Mouse (Mus musculus): ENCODE results near the gene Mlxip. TPM values are rescaled to one million over a fixed set of nuclear protein-coding genes. Genes with fewer than 3 reads are reported as not detected.

Mlxip gene
- 20.7 and 21.6 TPM in 2 replicates for polyA plus RNA-seq (2016; fragmentation: Nextera tagmentation; extraction: Ambion mirVana)

- under 1% methylated on average over 50 of the region's 50 CpGs for WGBS
- Histone ChIP-seq H3K27me3 (no peaks in the 10 kb centered on the region), H3K4me3 (peak within 1 kb of the TSS; percentile 91), H3K9me3 (replicated peaks) (no peaks in the 10 kb centered on the region), H3K4me1 (peaks cover 54% of the 10 kb centered on the region), H3K9ac (peak within 1 kb of the TSS; percentile 93), H3K36me3 (no peaks in the 10 kb centered on the region), H3K4me2 (replicated peaks) (peak within 1 kb of the TSS; percentile 79), H3K27ac (peak within 1 kb of the TSS; percentile 85)
- peak; percentile 93 for ATAC-seq (ENCODE audit: low FRiP score)
These were observed at the start of gene Mlxip for GRCm38 (mm10) chr5:123394303-123394956. Gene Mlxip, plus strand, starts transcription at chr5:123394798.

- Histone ChIP-seq H3K4me2 (replicated peaks) (peak overlapping the region; percentile 91), H3K4me3 (peak overlapping the region; percentile 97), H3K27me3 (no peaks in the 10 kb centered on the region), H3K9ac (peak overlapping the region; percentile 99), H3K27ac (peak overlapping the region; percentile 100), H3K9me3 (replicated peaks) (no peaks in the 10 kb centered on the region), H3K4me1 (peaks cover 33% of the 10 kb centered on the region), H3K36me3 (no peaks in the 10 kb centered on the region)
- peak; percentile 29; the same call in 1 of the 2 replicates for ATAC-seq (ENCODE audit: low FRiP score)
- WGBS, result under 1% methylated on average over 57 of the region's 87 CpGs
These were observed 49.4 kb upstream of the Mlxip start for GRCm38 (mm10) chr5:123344963-123345852.

GRCm38 (mm10) chr5:123345853-123346654, 48.5 kb upstream of the Mlxip start:
- ATAC-seq (ENCODE audit: low FRiP score), result peak; percentile 66
- H3K27me3 ChIP-seq, result no peaks in the 10 kb centered on the region
- no peaks in the 10 kb centered on the region for H3K36me3 ChIP-seq
- WGBS, result 2% methylated on average over 22 of the region's 22 CpGs
- H3K4me1 ChIP-seq, result peaks cover 39% of the 10 kb centered on the region
- H3K4me3 ChIP-seq, result peak overlapping the region; percentile 97
- H3K9ac ChIP-seq, result peak overlapping the region; percentile 99
- peak overlapping the region; percentile 91 for H3K4me2 ChIP-seq (replicated peaks)
- no peaks in the 10 kb centered on the region for H3K9me3 ChIP-seq (replicated peaks)
- peak overlapping the region; percentile 100 for H3K27ac ChIP-seq

- no peaks in the 10 kb centered on the region for H3K27me3 ChIP-seq
- H3K4me2 ChIP-seq (replicated peaks), result peak overlapping the region; percentile 91
- 59% methylated on average over 7 of the region's 7 CpGs for WGBS
- H3K9ac ChIP-seq, result peak overlapping the region; percentile 99
- peaks cover 3% of the 10 kb centered on the region; the same call in 1 of the 2 replicates for H3K36me3 ChIP-seq
- peak overlapping the region; percentile 100 for H3K27ac ChIP-seq
- no peaks in the 10 kb centered on the region for H3K9me3 ChIP-seq (replicated peaks)
- peak overlapping the region; percentile 97 for H3K4me3 ChIP-seq
- ATAC-seq (ENCODE audit: low FRiP score), result no peak
- H3K4me1 ChIP-seq, result peaks cover 39% of the 10 kb centered on the region
These were observed 47.8 kb upstream of the Mlxip start for GRCm38 (mm10) chr5:123346701-123347270.

DNA sequence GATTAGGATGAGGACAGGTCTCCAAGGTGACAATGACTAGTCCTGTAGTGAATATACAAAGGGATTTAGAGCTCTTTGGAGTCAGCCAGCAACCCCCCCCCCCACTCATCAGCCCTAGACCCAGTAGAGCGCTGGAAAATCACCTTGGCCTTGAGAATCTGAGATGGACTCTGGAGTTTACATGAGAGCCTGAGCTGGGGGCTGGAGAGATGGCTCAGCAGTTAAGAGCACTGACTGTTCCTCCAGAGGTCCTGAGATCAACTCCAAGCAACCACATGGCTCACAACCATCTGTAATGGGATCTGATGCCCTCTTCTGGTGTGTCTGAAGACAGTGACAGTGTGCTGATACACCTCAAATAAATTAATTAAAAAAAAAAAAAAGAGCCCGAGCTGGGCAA, 46.6 kb upstream of the Mlxip start:
- H3K4me2 ChIP-seq (replicated peaks), result no peak overlapping the region
- no peaks in the 10 kb centered on the region for H3K9me3 ChIP-seq (replicated peaks)
- 88% methylated on average over 2 of the region's 2 CpGs for WGBS
- no peak overlapping the region for H3K27ac ChIP-seq
- no peaks in the 10 kb centered on the region for H3K27me3 ChIP-seq
- H3K4me3 ChIP-seq, result no peak overlapping the region
- H3K36me3 ChIP-seq, result peaks cover 11% of the 10 kb centered on the region
- no peak for ATAC-seq (ENCODE audit: low FRiP score)
- H3K9ac ChIP-seq, result no peak overlapping the region
- peaks cover 42% of the 10 kb centered on the region for H3K4me1 ChIP-seq

GRCm38 (mm10) chr5:123350386-123350785, 44.2 kb upstream of the Mlxip start:
- Histone ChIP-seq H3K4me2 (replicated peaks) (no peak overlapping the region), H3K9me3 (replicated peaks) (no peaks in the 10 kb centered on the region), H3K27ac (no peak overlapping the region), H3K27me3 (no peaks in the 10 kb centered on the region), H3K36me3 (peaks cover 19% of the 10 kb centered on the region), H3K4me1 (peaks cover 37% of the 10 kb centered on the region), H3K9ac (no peak overlapping the region), H3K4me3 (no peak overlapping the region)
- ATAC-seq (ENCODE audit: low FRiP score), result no peak
- WGBS, result 69% methylated on average over 10 of the region's 10 CpGs

DNA sequence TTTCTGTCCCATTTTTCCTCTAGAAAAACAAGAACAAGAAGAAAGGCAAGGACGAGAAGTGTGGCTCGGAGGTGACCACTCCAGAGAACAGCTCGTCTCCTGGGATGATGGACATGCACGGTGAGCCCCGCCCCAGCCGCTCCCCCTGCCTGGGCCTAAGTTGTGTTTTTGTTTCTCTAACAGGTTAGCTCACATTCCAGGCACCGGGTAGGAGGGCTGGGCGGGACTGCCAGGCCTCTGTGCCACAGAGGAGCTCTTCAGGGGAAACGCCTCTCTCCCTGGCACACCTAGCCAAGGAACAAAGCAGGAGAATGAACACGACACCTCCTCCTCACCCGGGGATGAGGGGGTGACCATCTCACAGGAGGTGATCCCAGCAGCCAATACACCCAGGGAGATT, 38.7 kb upstream of the Mlxip start:
- Histone ChIP-seq H3K9me3 (replicated peaks) (no peaks in the 10 kb centered on the region), H3K9ac (no peak overlapping the region), H3K4me1 (0 out of 2 replicates have a peak, but pooled peaks cover 3% of the 10 kb centered on the region), H3K27me3 (no peaks in the 10 kb centered on the region), H3K4me3 (no peak overlapping the region), H3K4me2 (replicated peaks) (no peak overlapping the region), H3K27ac (no peak overlapping the region), H3K36me3 (peaks cover 72% of the 10 kb centered on the region)
- WGBS, result 77% methylated on average over 11 of the region's 11 CpGs
- no peak for ATAC-seq (ENCODE audit: low FRiP score)

GRCm38 (mm10) chr5:123357253-123357652, 37.3 kb upstream of the Mlxip start:
- H3K4me2 ChIP-seq (replicated peaks), result no peak overlapping the region
- 0 out of 2 replicates have a peak, but pooled peaks cover 3% of the 10 kb centered on the region for H3K4me1 ChIP-seq
- ATAC-seq (ENCODE audit: low FRiP score), result no peak
- peaks cover 81% of the 10 kb centered on the region for H3K36me3 ChIP-seq
- 96% methylated on average over 4 of the region's 4 CpGs for WGBS
- H3K4me3 ChIP-seq, result no peak overlapping the region
- H3K9ac ChIP-seq, result no peak overlapping the region
- no peaks in the 10 kb centered on the region for H3K27me3 ChIP-seq
- H3K27ac ChIP-seq, result no peak overlapping the region
- no peaks in the 10 kb centered on the region for H3K9me3 ChIP-seq (replicated peaks)

GRCm38 (mm10) chr5:123359431-123359830, 35.2 kb upstream of the Mlxip start:
- ATAC-seq (ENCODE audit: low FRiP score), result no peak

GRCm38 (mm10) chr5:123362911-123363310, 31.7 kb upstream of the Mlxip start:
- Histone ChIP-seq H3K9ac (no peak overlapping the region), H3K27me3 (no peaks in the 10 kb centered on the region), H3K36me3 (peaks cover 88% of the 10 kb centered on the region), H3K27ac (no peak overlapping the region), H3K4me3 (no peak overlapping the region), H3K9me3 (replicated peaks) (no peaks in the 10 kb centered on the region), H3K4me2 (replicated peaks) (no peak overlapping the region), H3K4me1 (no peaks in the 10 kb centered on the region)
- 86% methylated on average over 4 of the region's 4 CpGs for WGBS
- ATAC-seq (ENCODE audit: low FRiP score), result no peak

More at GRCm38 (mm10) chr5:123359431-123359830, 35.2 kb upstream of the Mlxip start:
- H3K4me1 ChIP-seq, result no peaks in the 10 kb centered on the region
- H3K4me2 ChIP-seq (replicated peaks), result no peak overlapping the region
- H3K9me3 ChIP-seq (replicated peaks), result no peaks in the 10 kb centered on the region
- 83% methylated on average over 6 of the region's 6 CpGs for WGBS
- no peak overlapping the region for H3K27ac ChIP-seq
- H3K9ac ChIP-seq, result no peak overlapping the region
- H3K27me3 ChIP-seq, result no peaks in the 10 kb centered on the region
- no peak overlapping the region for H3K4me3 ChIP-seq
- peaks cover 96% of the 10 kb centered on the region for H3K36me3 ChIP-seq

DNA sequence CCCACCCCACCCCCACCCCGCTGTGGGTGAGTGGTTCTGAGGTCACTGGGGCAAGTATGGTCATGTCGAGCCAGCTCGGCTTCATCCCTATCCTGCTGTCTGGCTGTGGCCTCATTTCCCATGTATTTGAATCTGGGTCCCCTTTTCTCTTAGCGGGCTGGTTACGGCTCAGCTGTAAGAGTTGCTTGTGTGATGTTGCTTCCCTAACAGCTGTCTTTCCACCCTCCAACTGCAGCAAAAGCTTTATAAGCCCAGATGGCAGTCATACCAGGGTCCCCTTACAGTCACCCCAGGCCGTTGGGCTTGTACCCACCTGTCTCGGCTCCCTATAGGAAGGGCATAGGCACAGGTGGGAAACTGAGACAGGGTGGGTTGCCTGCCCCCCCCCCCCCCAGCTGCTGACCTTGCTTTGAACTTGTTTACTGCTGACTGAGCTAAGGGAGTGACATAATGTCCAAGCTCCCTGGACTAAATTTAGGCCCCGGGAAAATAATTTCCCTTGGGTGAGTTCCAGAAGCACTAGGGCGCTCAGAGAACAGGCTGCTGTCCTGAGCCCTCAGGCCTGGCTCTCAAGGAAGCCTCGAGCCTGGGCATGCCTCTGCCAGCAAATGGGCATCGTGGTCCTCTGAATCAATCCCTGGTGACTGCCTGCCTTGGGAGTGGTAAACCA, 30.2 kb upstream of the Mlxip start:
- H3K27me3 ChIP-seq, result no peaks in the 10 kb centered on the region
- H3K4me2 ChIP-seq (replicated peaks), result no peak overlapping the region
- no peak overlapping the region for H3K4me3 ChIP-seq
- H3K36me3 ChIP-seq, result peaks cover 81% of the 10 kb centered on the region
- H3K4me1 ChIP-seq, result no peaks in the 10 kb centered on the region
- no peak overlapping the region for H3K9ac ChIP-seq
- H3K27ac ChIP-seq, result no peak overlapping the region
- no peak for ATAC-seq (ENCODE audit: low FRiP score)
- H3K9me3 ChIP-seq (replicated peaks), result no peaks in the 10 kb centered on the region
- WGBS, result 86% methylated on average over 11 of the region's 11 CpGs
